Mouse (Mus musculus): ENCODE data around the gene Junb. TPM values are rescaled to one million over a fixed set of nuclear protein-coding genes. Genes with fewer than 3 reads are reported as not detected.
A peak's percentile ranks its signal among the peaks of the same experiment; 100 is the strongest.

The Junb gene
- polyA plus RNA-seq, 1 experiment from 2014 or later: 5.9 TPM

- Histone ChIP-seq H3K36me3 (no peaks in the 10 kb centered on the region), H3K9ac (peak overlapping the region; percentile 46; the same call in 1 of the 2 replicates), H3K9me3 (no peaks in the 10 kb centered on the region), H3K4me3 (no peak overlapping the region), H3K4me1 (replicated peaks) (peaks cover 6% of the 10 kb centered on the region), H3K27ac (no peak overlapping the region), H3K27me3 (peaks cover 78% of the 10 kb centered on the region), H3K4me2 (no peak overlapping the region)
- no peak for ATAC-seq (ENCODE audit: low FRiP score)
- 18% methylated on average over 28 of the region's 28 CpGs for WGBS
These were observed 32.7 kb upstream of the Junb start for GRCm38 (mm10) chr8:85011242-85011641.

GRCm38 (mm10) chr8:85007686-85008085, 29.2 kb upstream of the Junb start:
- Histone ChIP-seq H3K36me3 (peaks cover 3% of the 10 kb centered on the region; the same call in 1 of the 2 replicates), H3K4me1 (replicated peaks) (no peaks in the 10 kb centered on the region), H3K9me3 (no peaks in the 10 kb centered on the region), H3K27me3 (peaks cover 54% of the 10 kb centered on the region), H3K9ac (no peak overlapping the region), H3K4me2 (no peak overlapping the region), H3K27ac (no peak overlapping the region), H3K4me3 (no peak overlapping the region)
- ATAC-seq (ENCODE audit: low FRiP score): no peak
- 18% methylated on average over 25 of the region's 25 CpGs for WGBS

GRCm38 (mm10) chr8:84997649-84998295, 19.3 kb upstream of the Junb start:
- 1% methylated on average over 19 of the region's 19 CpGs for WGBS
- Histone ChIP-seq H3K4me2 (peak overlapping the region; percentile 31), H3K36me3 (peaks cover 15% of the 10 kb centered on the region), H3K27me3 (peaks cover 38% of the 10 kb centered on the region), H3K9me3 (no peaks in the 10 kb centered on the region), H3K27ac (peak overlapping the region; percentile 26; the same call in 1 of the 2 replicates), H3K4me1 (replicated peaks) (peaks cover 15% of the 10 kb centered on the region), H3K9ac (peak overlapping the region; percentile 53), H3K4me3 (peak overlapping the region; percentile 8; the same call in 1 of the 2 replicates)
- peak; percentile 71 for ATAC-seq (ENCODE audit: low FRiP score)

- Histone ChIP-seq H3K4me2 (no peak overlapping the region), H3K4me1 (replicated peaks) (peaks cover 15% of the 10 kb centered on the region), H3K36me3 (peaks cover 9% of the 10 kb centered on the region; the same call in 1 of the 2 replicates), H3K9ac (no peak overlapping the region), H3K9me3 (no peaks in the 10 kb centered on the region), H3K27ac (no peak overlapping the region), H3K27me3 (peaks cover 38% of the 10 kb centered on the region), H3K4me3 (no peak overlapping the region)
- WGBS: 75% methylated on average over 5 of the region's 5 CpGs
- ATAC-seq (ENCODE audit: low FRiP score): no peak
These were observed 18.5 kb upstream of the Junb start for GRCm38 (mm10) chr8:84996978-84997377.

- 14% methylated on average over 25 of the region's 25 CpGs for WGBS
- Histone ChIP-seq H3K4me3 (no peak overlapping the region), H3K27me3 (peaks cover 38% of the 10 kb centered on the region), H3K4me2 (0 out of 2 replicates have a peak overlapping the region, but pooled peaks have one; percentile 15), H3K36me3 (peaks cover 9% of the 10 kb centered on the region; the same call in 1 of the 2 replicates), H3K9ac (no peak overlapping the region), H3K9me3 (no peaks in the 10 kb centered on the region), H3K4me1 (replicated peaks) (peaks cover 22% of the 10 kb centered on the region), H3K27ac (no peak overlapping the region)
- no peak for ATAC-seq (ENCODE audit: low FRiP score)
These were observed 17.2 kb upstream of the Junb start for GRCm38 (mm10) chr8:84995680-84996079.

- Histone ChIP-seq H3K4me3 (no peak overlapping the region), H3K9me3 (no peaks in the 10 kb centered on the region), H3K36me3 (peaks cover 9% of the 10 kb centered on the region; the same call in 1 of the 2 replicates), H3K9ac (no peak overlapping the region), H3K27ac (no peak overlapping the region), H3K4me2 (no peak overlapping the region), H3K4me1 (replicated peaks) (peaks cover 29% of the 10 kb centered on the region), H3K27me3 (peaks cover 38% of the 10 kb centered on the region)
- WGBS: 89% methylated on average over 9 of the region's 9 CpGs
- no peak for ATAC-seq (ENCODE audit: low FRiP score)
These were observed 15.9 kb upstream of the Junb start for GRCm38 (mm10) chr8:84994375-84994774.

- Histone ChIP-seq H3K4me2 (peak overlapping the region; percentile 86), H3K27me3 (peaks cover 56% of the 10 kb centered on the region), H3K36me3 (peaks cover 3% of the 10 kb centered on the region; the same call in 1 of the 2 replicates), H3K9me3 (no peaks in the 10 kb centered on the region), H3K9ac (peak overlapping the region; percentile 78), H3K4me3 (peak overlapping the region; percentile 55), H3K27ac (peak overlapping the region; percentile 73), H3K4me1 (replicated peaks) (peaks cover 29% of the 10 kb centered on the region)
- 3% methylated on average over 15 of the region's 15 CpGs for WGBS
- ATAC-seq (ENCODE audit: low FRiP score): peak; percentile 55
These were observed 12.3 kb upstream of the Junb start for GRCm38 (mm10) chr8:84990836-84991235.

- ATAC-seq (ENCODE audit: low FRiP score): peak; percentile 89
- peak within 1 kb of the TSS; percentile 78 for H3K9ac ChIP-seq
- H3K9me3 ChIP-seq: no peaks in the 10 kb centered on the region
- WGBS: 0% methylated on average over 28 of the region's 28 CpGs
- H3K4me1 ChIP-seq (replicated peaks): peaks cover 30% of the 10 kb centered on the region
- H3K27ac ChIP-seq: peak within 1 kb of the TSS; percentile 85
- no peaks in the 10 kb centered on the region; the same call in 1 of the 2 replicates for H3K36me3 ChIP-seq
- peaks cover 55% of the 10 kb centered on the region for H3K27me3 ChIP-seq
- H3K4me3 ChIP-seq: peak within 1 kb of the TSS; percentile 55
- peak within 1 kb of the TSS; percentile 86 for H3K4me2 ChIP-seq
These were observed 11.8 kb upstream of the Junb start, which contains the start of gene Hook2 for GRCm38 (mm10) chr8:84990349-84990748. Gene Hook2 (plus strand): TSS chr8:84990603.

- Histone ChIP-seq H3K27ac (peak overlapping the region; percentile 85), H3K27me3 (peaks cover 51% of the 10 kb centered on the region), H3K36me3 (no peaks in the 10 kb centered on the region), H3K4me2 (peak overlapping the region; percentile 86), H3K4me3 (peak overlapping the region; percentile 55), H3K4me1 (replicated peaks) (peaks cover 36% of the 10 kb centered on the region), H3K9ac (peak overlapping the region; percentile 75), H3K9me3 (no peaks in the 10 kb centered on the region)
- WGBS: under 1% methylated on average over 15 of the region's 15 CpGs
- peak; percentile 60 for ATAC-seq (ENCODE audit: low FRiP score)
These were observed 11.3 kb upstream of the Junb start for GRCm38 (mm10) chr8:84989810-84990209.

- H3K4me3 ChIP-seq: no peak overlapping the region
- H3K4me1 ChIP-seq (replicated peaks): peaks cover 40% of the 10 kb centered on the region
- H3K27me3 ChIP-seq: peaks cover 51% of the 10 kb centered on the region
- no peak overlapping the region for H3K27ac ChIP-seq
- H3K9ac ChIP-seq: peak overlapping the region; percentile 75; the same call in 1 of the 2 replicates
- H3K4me2 ChIP-seq: peak overlapping the region; percentile 86
- ATAC-seq (ENCODE audit: low FRiP score): no peak
- H3K9me3 ChIP-seq: no peaks in the 10 kb centered on the region
- no peaks in the 10 kb centered on the region for H3K36me3 ChIP-seq
- WGBS: 16% methylated on average over 15 of the region's 15 CpGs
These were observed 10.8 kb upstream of the Junb start for GRCm38 (mm10) chr8:84989311-84989731.

GRCm38 (mm10) chr8:84987903-84988302, 9.4 kb upstream of the Junb start:
- H3K9me3 ChIP-seq: no peaks in the 10 kb centered on the region
- no peak overlapping the region for H3K27ac ChIP-seq
- H3K4me2 ChIP-seq: no peak overlapping the region
- no peak overlapping the region for H3K9ac ChIP-seq
- WGBS: 65% methylated on average over 2 of the region's 2 CpGs
- H3K4me1 ChIP-seq (replicated peaks): peaks cover 41% of the 10 kb centered on the region
- H3K4me3 ChIP-seq: no peak overlapping the region
- H3K27me3 ChIP-seq: peaks cover 50% of the 10 kb centered on the region
- H3K36me3 ChIP-seq: no peaks in the 10 kb centered on the region
- ATAC-seq (ENCODE audit: low FRiP score): no peak

GRCm38 (mm10) chr8:84987388-84987787, 8.9 kb upstream of the Junb start:
- peaks cover 55% of the 10 kb centered on the region for H3K27me3 ChIP-seq
- H3K4me2 ChIP-seq: no peak overlapping the region
- H3K4me3 ChIP-seq: no peak overlapping the region
- no peak for ATAC-seq (ENCODE audit: low FRiP score)
- no peaks in the 10 kb centered on the region for H3K36me3 ChIP-seq
- no peak overlapping the region for H3K9ac ChIP-seq
- H3K9me3 ChIP-seq: no peaks in the 10 kb centered on the region
- peaks cover 41% of the 10 kb centered on the region for H3K4me1 ChIP-seq (replicated peaks)
- 85% methylated on average over 5 of the region's 5 CpGs for WGBS
- no peak overlapping the region for H3K27ac ChIP-seq
